Mouse (Mus musculus): Measurements from ENCODE around the gene Rrp9.

DNA sequence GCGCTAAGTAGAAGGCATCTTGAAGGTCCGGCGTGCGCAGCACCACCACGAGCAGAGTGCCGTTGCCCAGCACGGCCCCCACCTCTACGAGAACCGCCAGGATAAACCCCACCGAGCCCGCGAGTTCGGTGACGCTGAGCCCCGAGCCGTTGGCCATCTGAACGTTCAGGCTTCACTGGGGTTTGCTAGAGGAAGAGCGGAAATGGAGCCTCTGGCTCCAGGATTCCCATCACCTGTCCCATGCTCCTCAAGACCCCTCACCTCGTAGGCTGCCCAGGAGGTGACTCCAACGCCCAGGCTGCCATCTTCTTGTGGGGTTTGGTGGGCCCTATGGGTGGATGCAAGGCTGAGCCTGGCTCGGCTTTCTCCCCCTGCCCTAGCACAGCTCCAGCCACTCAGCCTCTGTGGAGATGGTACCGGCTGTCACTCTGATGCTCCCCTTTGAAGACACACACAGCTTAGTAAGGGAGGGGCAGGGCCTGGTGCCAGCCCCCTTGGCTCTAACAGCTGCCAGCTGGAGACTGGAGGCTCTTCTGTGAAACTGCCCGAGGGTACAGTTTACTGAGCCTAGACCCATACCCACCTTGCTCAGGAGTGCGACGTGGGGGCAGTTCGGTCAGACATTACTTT lies 10.1 kb upstream of the Rrp9 start, which contains the start of gene Gpr62:
- TF ChIP-seq CTCF (IDR thresholded peaks at IDR 0.05; ENCODE audit: extremely low read depth, insufficient read length, insufficient replicate concordance, low read depth, low read length) (no peak), POLR2A (IDR thresholded peaks at IDR 0.05; ENCODE audit: low read depth, low read length) (no peak)

Measured in small intestine, adult 2 months (tissue).